Mouse (Mus musculus) liver, embryonic 14.5 days (tissue): ENCODE results near the gene Sar1a.

Experiments
- CTCF ChIP-seq: IDR thresholded peaks from 2 replicates; pipeline ENCODE4 v1.5.1; 2016; ENCODE audit warnings: antibody characterized with exemption, low read depth, control low read depth
- EP300 ChIP-seq: IDR thresholded peaks from 2 replicates; pipeline ENCODE4 v1.6.1; 2016; ENCODE audit warnings: antibody characterized with exemption, low read depth

- TF ChIP-seq CTCF (no peak), EP300 (no peak)
These were observed 43.0 kb upstream of the Sar1a start for GRCm38 (mm10) chr10:61637055-61637454.
